Mouse (Mus musculus): Measurements from ENCODE around the gene Idh3a. TPM values are rescaled to one million over a fixed set of nuclear protein-coding genes. Genes with fewer than 3 reads are reported as not detected.

The Idh3a gene
- polyA plus RNA-seq, 1 experiment: 196 TPM

DNA sequence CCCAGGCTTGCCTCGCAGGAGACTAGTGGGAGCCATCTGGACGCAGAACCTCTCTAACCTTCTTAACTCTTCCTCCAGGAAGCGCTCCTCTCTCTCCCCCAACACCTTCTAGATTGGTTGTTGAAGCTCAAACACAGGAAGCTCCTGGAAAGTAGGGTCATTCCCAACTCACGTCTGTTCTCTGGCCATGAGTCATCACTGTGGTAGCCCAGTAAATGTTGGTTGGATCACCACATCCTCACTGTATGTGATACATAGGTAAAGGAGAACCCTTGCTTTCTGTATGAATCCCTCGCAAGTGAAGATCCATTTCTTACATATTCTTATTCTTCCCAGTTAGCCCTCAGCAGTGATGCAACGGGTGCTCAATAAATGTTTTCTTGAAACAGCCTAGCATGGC, 59.4 kb downstream of the Idh3a start:
- DNase-seq (ENCODE audit: extremely low spot score in 1 of 2, low spot score in 1 of 2): no peak

DNA sequence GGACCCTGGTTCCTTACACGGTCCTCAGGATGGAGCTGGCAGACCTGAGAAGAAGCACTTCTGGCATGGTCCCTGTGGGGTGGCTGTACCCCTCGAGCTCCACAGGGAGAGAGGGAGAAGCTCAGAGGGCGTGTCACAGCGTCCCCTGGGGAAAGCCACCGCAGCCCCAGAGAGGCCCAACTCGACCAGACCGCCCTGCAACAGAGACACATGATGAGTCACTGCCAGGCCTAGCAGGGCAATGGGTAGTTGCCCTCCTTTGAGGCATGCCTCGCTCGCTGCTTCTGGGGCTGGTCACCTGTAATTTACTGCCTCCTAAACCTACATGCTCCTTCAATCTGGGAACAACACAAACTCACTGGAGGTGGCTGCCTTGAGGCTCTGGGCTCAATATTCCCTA, 60.1 kb downstream of the Idh3a start:
- DNase-seq (ENCODE audit: extremely low spot score in 1 of 2, low spot score in 1 of 2): no peak

DNA sequence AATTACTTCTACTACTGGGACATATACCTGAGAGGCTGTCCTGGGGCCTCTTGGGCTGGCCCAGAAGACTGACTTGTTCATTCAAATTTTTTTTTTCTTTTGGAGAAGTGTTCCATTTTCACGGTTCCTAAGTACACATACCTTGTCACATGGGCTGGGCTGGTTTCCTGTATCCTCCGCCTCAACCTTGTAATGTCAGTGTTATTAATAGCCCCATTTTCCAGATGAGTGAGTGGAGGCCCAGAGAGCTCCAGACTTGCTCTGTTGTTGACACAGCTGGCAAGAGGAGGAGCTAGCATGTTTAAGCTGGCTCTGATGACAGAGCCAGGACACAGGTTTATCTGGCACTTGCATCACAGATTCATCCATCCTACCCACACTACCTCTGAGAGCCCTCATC, 61.3 kb downstream of the Idh3a start:
- no peak for DNase-seq (ENCODE audit: extremely low spot score in 1 of 2, low spot score in 1 of 2)

DNA sequence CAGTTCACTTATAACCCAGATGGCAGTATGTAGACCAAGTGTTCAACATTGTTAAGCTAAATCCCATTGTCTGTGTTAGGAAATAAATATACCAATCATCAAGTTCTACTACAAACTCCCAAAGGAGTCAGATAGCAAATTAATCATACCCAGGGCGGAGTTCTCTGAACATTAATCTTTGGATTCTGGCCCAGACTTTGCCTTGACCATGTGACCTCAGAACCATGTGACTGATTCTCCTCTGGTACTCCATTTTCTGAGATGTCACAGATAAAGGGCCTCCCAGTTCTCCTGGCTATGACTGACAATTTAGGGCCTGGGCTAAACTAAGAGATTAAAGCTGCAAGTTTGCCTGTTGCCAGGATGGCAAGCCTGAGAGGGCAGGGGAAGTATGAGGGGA, 63.2 kb downstream of the Idh3a start:
- DNase-seq (ENCODE audit: extremely low spot score in 1 of 2, low spot score in 1 of 2): no peak

DNA sequence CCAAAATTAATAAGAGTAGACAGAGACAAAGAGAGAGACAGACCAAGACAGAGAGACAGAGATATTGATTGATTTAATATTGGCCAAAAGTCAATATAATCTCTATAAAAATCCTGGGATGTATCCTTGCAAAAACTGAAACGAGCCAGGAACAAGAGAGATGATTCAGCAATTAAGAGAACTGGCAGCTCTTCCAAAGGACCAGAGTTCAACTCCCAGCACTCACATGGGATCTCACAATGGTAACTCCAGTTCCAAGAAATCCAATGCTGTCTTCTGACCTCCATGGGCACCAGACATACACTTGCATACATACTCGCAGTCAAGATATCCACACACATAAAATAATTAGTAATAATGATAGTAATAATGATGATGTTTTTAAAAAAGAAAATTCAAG, 66.6 kb downstream of the Idh3a start:
- DNase-seq (ENCODE audit: extremely low spot score in 1 of 2, low spot score in 1 of 2): no peak

Other genes with a start within 250 kb of the Idh3a start
- gene Dmxl2, start 84.7 kb upstream of the Idh3a start, polyA plus RNA-seq (2012; rRNA removed): 87.6 and 92.6 TPM in 2 replicates
- gene Sh2d7, start 47.4 kb upstream of the Idh3a start, polyA plus RNA-seq (2012; rRNA removed): 0.06 TPM in 1 of 2 replicates, not detected in the other
- gene Cib2, start 26.1 kb upstream of the Idh3a start, polyA plus RNA-seq (2012; rRNA removed): 29.3 and 34.6 TPM in 2 replicates
- 202 and 203 TPM in 2 replicates for gene Acsbg1, start 75.5 kb downstream of the Idh3a start, polyA plus RNA-seq (2012; rRNA removed)
- 46.2 and 46.6 TPM in 2 replicates for gene Dnaja4, start 112.5 kb downstream of the Idh3a start, polyA plus RNA-seq (2012; rRNA removed)
- gene Wdr61, start 148.2 kb downstream of the Idh3a start, polyA plus RNA-seq (2012; rRNA removed): 63.2 and 66.1 TPM in 2 replicates
- 10.8 and 16.7 TPM in 2 replicates for gene Crabp1, start 178.4 kb downstream of the Idh3a start, polyA plus RNA-seq (2012; rRNA removed)

Measured in frontal cortex, adult 2 months (tissue).